Mouse (Mus musculus) neural tube, embryonic 13.5 days (tissue): ENCODE data around the gene Samd4b. TPM values are rescaled to one million over a fixed set of nuclear protein-coding genes. Genes with fewer than 3 reads are reported as not detected.

ENCODE experiments used
- ATAC-seq: fragments of 200-750 bp; cut with Nextera tagmentation; 2 replicates; pipeline ENCODE4 v1.8.0; 2017; ENCODE audit warnings: low read depth, mild to moderate bottlenecking, moderate TSS enrichment, moderate library complexity
- H3K27ac ChIP-seq: fragments of 300-500 bp; sonication (generic); replicated peaks from 2 replicates; pipeline ENCODE4 v1.5.1; 2015; ENCODE audit warnings: moderate library complexity, mild to moderate bottlenecking, inconsistent platforms
- H3K27me3 ChIP-seq: fragments of 300-500 bp; sonication (generic); 2 replicates; pipeline ENCODE4 v1.6.1; 2015; ENCODE audit warnings: mild to moderate bottlenecking, inconsistent platforms
- H3K36me3 ChIP-seq: fragments of 300-500 bp; sonication (generic); 2 replicates; pipeline ENCODE4 v1.6.1; 2015; ENCODE audit warnings: mild to moderate bottlenecking, inconsistent platforms
- H3K4me1 ChIP-seq: fragments of 300-500 bp; sonication (generic); replicated peaks from 2 replicates; pipeline ENCODE4 v1.6.1; 2015; ENCODE audit warnings: inconsistent platforms
- H3K4me2 ChIP-seq: fragments of 300-500 bp; sonication (generic); 2 replicates; pipeline ENCODE4 v1.6.1; 2015; ENCODE audit warnings: inconsistent platforms, mild to moderate bottlenecking, moderate library complexity
- H3K4me3 ChIP-seq: fragments of 300-500 bp; sonication (generic); 2 replicates; pipeline ENCODE4 v1.5.1; 2015; ENCODE audit warnings: mild to moderate bottlenecking, inconsistent platforms
- H3K9ac ChIP-seq: fragments of 300-500 bp; sonication (generic); 2 replicates; pipeline ENCODE4 v1.6.1; 2015; ENCODE audit warnings: moderate library complexity, mild to moderate bottlenecking, inconsistent platforms
- H3K9me3 ChIP-seq: fragments of 300-500 bp; sonication (generic); 2 replicates; pipeline ENCODE4 v1.6.1; 2016; ENCODE audit warnings: inconsistent platforms
- WGBS: fragments of 180-500 bp; shearing (Covaris S2); methylation state at CpG from one replicate; pipeline ENCODE4 v1.1.7; 2015; 5-methylcytosine and 5-hydroxymethylcytosine counted together
- polyA plus RNA-seq: library from polyadenylated mRNA; unstranded; fragments of >200 nt; fragmentation: Nextera tagmentation; extraction: Ambion mirVana; gene quantifications from 2 replicates; pipeline ENCODE4 v1.2.1, GENCODE M21; 2015

Samd4b gene
- polyA plus RNA-seq, 1 experiment from 2014 or later, result 25.6 TPM

DNA sequence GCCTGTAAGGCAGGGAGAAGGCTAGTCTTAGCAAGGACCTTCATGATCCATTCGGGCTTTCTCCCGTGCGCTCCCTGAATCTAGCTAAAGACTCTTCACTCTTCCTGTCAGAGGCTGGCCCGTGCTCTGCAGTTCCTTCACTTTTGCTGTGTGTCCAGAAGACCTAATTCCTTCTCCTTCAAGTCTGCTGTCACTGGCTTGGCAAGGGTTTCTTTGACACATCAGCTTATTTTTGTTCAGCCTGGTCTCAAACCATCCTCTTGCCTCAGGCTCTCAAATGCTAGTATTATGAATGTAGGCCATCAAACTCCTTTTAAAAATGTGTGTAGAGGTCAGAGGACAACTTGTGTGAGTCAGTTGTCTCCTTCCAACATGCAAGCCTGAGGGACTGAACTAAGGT lies 214.3 kb downstream of the Samd4b start:
- ATAC-seq, result no peak
- no peak overlapping the region for H3K4me3 ChIP-seq
- WGBS, result 80% methylated on average over 4 of the region's 4 CpGs
- no peak overlapping the region for H3K9ac ChIP-seq
- H3K4me2 ChIP-seq, result no peak overlapping the region
- H3K9me3 ChIP-seq, result no peaks in the 10 kb centered on the region
- peaks cover 41% of the 10 kb centered on the region for H3K4me1 ChIP-seq
- no peak overlapping the region for H3K27ac ChIP-seq
- peaks cover 27% of the 10 kb centered on the region for H3K36me3 ChIP-seq
- peaks cover 4% of the 10 kb centered on the region; the same call in 1 of the 2 replicates for H3K27me3 ChIP-seq

DNA sequence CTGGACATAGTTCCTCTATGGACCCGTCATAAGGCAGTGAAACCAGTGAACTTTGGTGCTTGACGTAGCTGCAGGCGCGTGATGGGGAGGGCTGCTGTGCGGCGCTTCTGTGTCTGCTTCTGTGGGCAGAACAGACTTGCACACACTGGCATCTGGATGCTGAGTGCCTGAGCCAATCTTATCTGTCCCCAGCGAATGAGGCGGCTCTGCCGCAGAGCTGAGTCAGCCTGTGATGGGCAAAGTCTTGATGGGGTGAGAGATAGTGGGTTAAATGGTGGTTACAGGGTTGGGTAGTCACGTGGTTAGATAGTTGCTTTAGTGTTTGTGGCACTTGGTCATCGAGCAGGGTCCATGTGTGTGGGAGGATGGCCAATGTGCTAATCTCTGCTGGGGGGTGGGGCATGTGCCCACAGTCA lies 215.0 kb downstream of the Samd4b start:
- no peak for ATAC-seq
- Histone ChIP-seq H3K4me2 (0 out of 2 replicates have a peak overlapping the region, but pooled peaks have one; percentile 48), H3K4me3 (no peak overlapping the region)

GRCm38 (mm10) chr7:28382347-28382951 lies 215.5 kb downstream of the Samd4b start:
- H3K36me3 ChIP-seq, result peaks cover 15% of the 10 kb centered on the region
- peak overlapping the region; percentile 60; the same call in 1 of the 2 replicates for H3K9ac ChIP-seq
- H3K4me3 ChIP-seq, result no peak overlapping the region
- ATAC-seq, result no peak
- H3K4me1 ChIP-seq, result peaks cover 52% of the 10 kb centered on the region
- H3K27ac ChIP-seq, result 0 out of 2 replicates have a peak overlapping the region, but pooled peaks have one; percentile 46
- H3K27me3 ChIP-seq, result peaks cover 4% of the 10 kb centered on the region; the same call in 1 of the 2 replicates
- H3K4me2 ChIP-seq, result peak overlapping the region; percentile 48
- 75% methylated on average over 9 of the region's 12 CpGs for WGBS
- no peaks in the 10 kb centered on the region for H3K9me3 ChIP-seq

More for the DNA sequence above, 215.0 kb downstream of the Samd4b start:
- WGBS, result 81% methylated on average over 11 of the region's 11 CpGs
- Histone ChIP-seq H3K36me3 (peaks cover 21% of the 10 kb centered on the region), H3K4me1 (peaks cover 47% of the 10 kb centered on the region), H3K9me3 (no peaks in the 10 kb centered on the region), H3K27ac (peak overlapping the region; percentile 46; the same call in 1 of the 2 replicates), H3K9ac (no peak overlapping the region), H3K27me3 (peaks cover 4% of the 10 kb centered on the region; the same call in 1 of the 2 replicates)

DNA sequence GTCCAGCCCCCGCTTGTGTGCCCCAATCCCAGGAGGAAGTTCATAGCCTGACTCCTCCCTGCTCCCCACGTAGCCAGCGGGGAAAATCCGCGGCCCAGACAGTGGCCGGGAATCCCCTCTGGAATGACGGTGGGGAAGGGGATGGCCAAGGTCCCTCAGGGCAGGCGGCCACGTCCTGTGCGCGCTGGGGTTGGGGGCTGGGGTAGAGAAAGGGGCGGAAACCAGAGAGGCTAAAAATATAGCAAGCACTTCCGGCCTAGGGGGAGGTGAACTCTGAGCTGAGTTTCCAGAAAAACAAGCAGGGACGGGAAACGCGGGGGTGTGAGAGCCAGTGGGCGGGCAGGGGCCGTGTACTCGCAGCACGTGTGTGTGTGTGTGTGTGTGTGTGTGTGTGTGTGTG lies 216.0 kb downstream of the Samd4b start:
- Histone ChIP-seq H3K9ac (peak overlapping the region; percentile 60; the same call in 1 of the 2 replicates), H3K27ac (peak overlapping the region; percentile 84), H3K4me2 (peak overlapping the region; percentile 48), H3K27me3 (peaks cover 4% of the 10 kb centered on the region; the same call in 1 of the 2 replicates), H3K4me3 (peak overlapping the region; percentile 24), H3K9me3 (no peaks in the 10 kb centered on the region), H3K4me1 (peaks cover 57% of the 10 kb centered on the region), H3K36me3 (peaks cover 13% of the 10 kb centered on the region)
- WGBS, result 10% methylated on average over 20 of the region's 20 CpGs
- no peak for ATAC-seq

GRCm38 (mm10) chr7:28381017-28381790 lies 216.7 kb downstream of the Samd4b start:
- Histone ChIP-seq H3K27ac (peak overlapping the region; percentile 84), H3K4me1 (peaks cover 63% of the 10 kb centered on the region), H3K4me3 (peak overlapping the region; percentile 24), H3K9me3 (no peaks in the 10 kb centered on the region), H3K36me3 (peaks cover 11% of the 10 kb centered on the region), H3K9ac (peak overlapping the region; percentile 60; the same call in 1 of the 2 replicates), H3K27me3 (peaks cover 4% of the 10 kb centered on the region; the same call in 1 of the 2 replicates), H3K4me2 (peak overlapping the region; percentile 48)
- ATAC-seq, result no peak
- WGBS, result 12% methylated on average over 30 of the region's 30 CpGs

GRCm38 (mm10) chr7:28380237-28381016 lies 217.5 kb downstream of the Samd4b start, which contains the start of gene Zfp36:
TSS of gene Zfp36 (minus strand) at chr7:28380253.
- 58% methylated on average over 17 of the region's 17 CpGs for WGBS
- Histone ChIP-seq H3K4me3 (peak within 1 kb of the TSS; percentile 54), H3K27ac (peak within 1 kb of the TSS; percentile 84), H3K4me1 (peaks cover 71% of the 10 kb centered on the region), H3K27me3 (peaks cover 4% of the 10 kb centered on the region; the same call in 1 of the 2 replicates), H3K9ac (peak within 1 kb of the TSS; percentile 82), H3K9me3 (no peaks in the 10 kb centered on the region), H3K4me2 (peak within 1 kb of the TSS; percentile 74), H3K36me3 (peaks cover 3% of the 10 kb centered on the region)
- ATAC-seq, result no peak

DNA sequence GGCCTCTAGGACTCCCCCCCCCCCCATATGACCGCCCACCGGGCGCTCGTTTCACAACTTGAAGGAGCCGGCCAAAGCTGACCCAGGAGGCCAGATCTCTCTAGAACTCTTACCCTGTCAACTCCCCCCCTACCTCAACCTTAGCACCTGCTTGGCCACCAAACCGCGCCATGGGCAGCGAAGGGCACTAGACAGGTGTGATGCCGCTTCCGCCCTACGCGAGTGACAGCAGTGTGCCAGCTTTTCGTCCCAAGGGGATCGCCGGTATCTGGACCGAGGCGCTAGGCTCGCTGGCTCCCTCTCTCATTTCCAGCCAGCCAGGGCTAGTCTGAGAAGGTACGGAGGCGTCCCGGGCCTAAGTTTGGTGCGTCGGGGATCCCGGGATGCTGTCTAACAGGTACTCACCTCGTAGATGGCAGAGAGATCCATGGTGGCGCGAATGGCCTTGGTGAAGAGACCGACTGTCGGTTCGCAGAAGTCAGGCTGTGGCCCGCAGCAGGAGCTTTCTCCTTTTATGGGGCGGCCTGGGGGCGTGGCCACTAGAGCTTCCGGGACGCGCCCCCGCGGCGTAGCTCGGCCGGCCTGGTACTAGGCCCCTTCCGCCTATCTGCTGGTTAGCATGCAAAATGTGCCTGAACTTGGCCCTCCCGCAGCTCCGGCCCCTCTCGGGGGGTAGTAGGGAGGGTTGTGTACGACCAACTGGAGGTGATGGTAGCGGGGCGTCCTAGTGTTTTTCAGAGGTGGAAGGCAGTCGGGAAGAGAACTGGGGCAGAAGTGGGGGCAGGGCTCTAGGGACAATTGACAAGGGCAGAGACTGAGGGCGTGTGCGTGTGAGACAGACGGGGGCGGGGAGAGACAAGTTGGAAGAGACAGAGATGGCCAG lies 218.9 kb downstream of the Samd4b start:
- no peaks in the 10 kb centered on the region for H3K36me3 ChIP-seq
- H3K9me3 ChIP-seq, result no peaks in the 10 kb centered on the region
- H3K27me3 ChIP-seq, result peaks cover 4% of the 10 kb centered on the region; the same call in 1 of the 2 replicates
- ATAC-seq, result peak; percentile 34; the same call in 1 of the 2 replicates
- H3K4me3 ChIP-seq, result peak overlapping the region; percentile 54
- H3K27ac ChIP-seq, result peak overlapping the region; percentile 84
- H3K4me2 ChIP-seq, result peak overlapping the region; percentile 74
- peak overlapping the region; percentile 82 for H3K9ac ChIP-seq
- WGBS, result 1% methylated on average over 53 of the region's 53 CpGs
- peaks cover 79% of the 10 kb centered on the region for H3K4me1 ChIP-seq

DNA sequence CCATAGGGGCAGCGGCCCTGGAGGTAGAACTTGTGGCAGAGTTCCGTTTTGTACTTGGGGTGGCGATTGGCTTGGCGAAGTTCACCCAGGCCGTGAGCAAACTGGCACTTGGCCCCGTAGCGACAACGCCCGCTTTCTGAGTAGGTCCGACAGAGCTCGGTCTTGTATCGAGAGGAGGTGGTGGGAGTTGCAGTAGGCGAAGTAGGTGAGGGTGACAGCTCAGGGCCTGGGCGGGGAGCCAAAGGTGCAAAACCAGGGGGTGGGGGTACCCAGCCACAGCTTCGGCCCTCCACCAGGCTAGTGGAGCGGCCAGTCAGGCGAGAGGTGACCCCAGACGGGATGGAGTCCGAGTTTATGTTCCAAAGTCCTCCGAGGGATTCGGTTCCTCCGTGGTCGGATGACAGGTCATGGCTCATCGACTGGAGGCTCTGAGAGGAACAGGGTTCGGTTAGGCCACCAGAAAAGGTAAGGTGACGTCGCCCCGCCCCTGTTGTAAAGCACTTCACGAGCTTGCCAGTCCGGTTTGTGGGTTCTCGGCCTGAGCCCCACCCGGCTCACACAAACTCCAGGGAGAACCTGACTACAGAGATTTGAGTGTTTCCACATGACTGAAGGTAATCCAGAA lies 219.8 kb downstream of the Samd4b start:
- Histone ChIP-seq H3K4me3 (peak overlapping the region; percentile 54), H3K9ac (peak overlapping the region; percentile 82), H3K36me3 (no peaks in the 10 kb centered on the region), H3K27me3 (peaks cover 4% of the 10 kb centered on the region; the same call in 1 of the 2 replicates), H3K27ac (peak overlapping the region; percentile 84), H3K4me1 (peaks cover 84% of the 10 kb centered on the region), H3K4me2 (peak overlapping the region; percentile 74), H3K9me3 (no peaks in the 10 kb centered on the region)
- 42% methylated on average over 32 of the region's 32 CpGs for WGBS
- ATAC-seq, result no peak

DNA sequence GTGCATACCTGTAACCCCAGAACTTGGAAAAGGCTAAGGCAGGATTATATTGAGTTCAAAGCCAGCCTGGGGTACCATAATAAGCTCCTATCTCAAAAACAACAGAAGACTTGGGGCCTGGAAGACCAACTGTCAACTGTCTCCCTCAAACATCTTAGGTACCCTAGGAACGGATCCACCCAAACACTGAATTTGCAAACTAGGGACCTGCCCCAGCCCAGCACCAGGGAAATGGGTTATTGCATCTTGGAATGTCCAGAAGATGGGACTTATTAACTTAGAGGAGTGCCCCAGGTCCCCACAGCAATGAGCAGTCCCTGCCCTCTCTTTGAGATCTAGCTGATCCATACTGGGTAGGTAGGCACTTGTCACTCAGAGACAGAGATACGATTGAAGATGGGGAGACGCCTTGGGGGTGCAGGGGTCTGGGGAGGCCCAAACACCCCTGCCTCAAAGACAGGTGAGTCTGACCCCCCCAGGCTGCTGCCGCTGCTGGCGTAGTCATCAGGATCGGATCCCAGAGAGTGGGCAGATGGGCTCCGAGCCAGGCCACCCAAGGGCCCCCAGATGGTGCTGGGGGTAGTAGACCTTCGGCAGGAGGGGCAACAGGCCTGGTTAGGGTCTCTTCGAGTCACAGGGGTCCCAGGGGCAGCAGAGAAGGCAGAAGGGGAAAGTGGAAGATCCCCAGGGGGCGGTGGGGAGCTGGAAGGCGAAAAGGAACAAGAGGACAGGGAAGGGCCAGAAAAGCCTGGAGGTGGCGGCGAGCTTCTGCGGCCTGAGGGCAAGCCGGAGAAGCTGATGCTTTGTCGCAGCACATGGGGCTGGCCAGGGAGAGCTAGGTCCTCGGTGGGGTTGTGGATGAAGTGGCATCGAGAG lies 220.5 kb downstream of the Samd4b start:
- Histone ChIP-seq H3K4me1 (peaks cover 77% of the 10 kb centered on the region), H3K9ac (peak overlapping the region; percentile 82), H3K4me2 (peak overlapping the region; percentile 74), H3K4me3 (peak overlapping the region; percentile 54), H3K9me3 (no peaks in the 10 kb centered on the region), H3K27me3 (peaks cover 4% of the 10 kb centered on the region; the same call in 1 of the 2 replicates), H3K36me3 (no peaks in the 10 kb centered on the region), H3K27ac (peak overlapping the region; percentile 5; the same call in 1 of the 2 replicates)
- WGBS, result 76% methylated on average over 18 of the region's 18 CpGs
- no peak for ATAC-seq
